Mouse (Mus musculus): ENCODE measurements around the gene Zfp292. TPM values are rescaled to one million over a fixed set of nuclear protein-coding genes. Genes with fewer than 3 reads are reported as not detected.
"Not testable (repeated sequence)": the region's sequence is repeated elsewhere in the genome, so short reads cannot be mapped to it uniquely, and the experiment has no call there.

Gene Zfp292
- total RNA-seq (2012; rRNA removed): 25.3 and 31.8 TPM in 2 replicates

DNA sequence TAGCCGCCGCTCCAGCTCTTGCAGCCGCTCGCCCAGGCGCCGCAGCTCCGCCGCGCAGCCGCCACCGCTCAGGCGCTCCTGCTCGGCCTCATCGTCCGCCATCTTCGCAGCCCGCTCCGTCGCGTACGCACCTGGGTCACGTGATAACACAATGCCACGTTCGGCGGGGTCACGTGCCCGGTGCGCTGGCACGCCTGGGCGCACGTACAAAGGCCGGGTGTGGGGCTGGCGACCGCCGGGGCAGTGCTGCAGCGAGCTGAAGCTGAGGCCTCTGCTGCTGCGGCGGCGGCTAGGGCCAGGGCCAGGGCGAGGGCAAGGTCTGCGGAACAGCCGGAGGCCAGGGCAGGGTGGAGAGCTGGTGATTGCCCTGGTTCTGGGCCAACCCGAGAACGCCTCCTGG is at the start of gene Zfp292:
Gene Zfp292, minus strand, starts transcription at position 143 of the 400 bp plus-strand sequence.
- DNase-seq (ENCODE audit: low read depth, low spot score): peak; percentile 79
- in situ Hi-C loops (cut with MboI; ENCODE audit: low sequenced_read_pairs in 2 of 2, unreplicated experiment in 2 of 2): no loop called here

GRCm38 (mm10) chr4:34928386-34928785 is 45.6 kb upstream of the Zfp292 start:
- H3K4me3 ChIP-seq (ENCODE audit: insufficient read depth in 1 of 2, low read depth in 1 of 2, low read length in 2 of 2, poor library complexity in 1 of 2, severe bottlenecking in 1 of 2); H3K4me1 ChIP-seq (ENCODE audit: control insufficient read depth in 2 of 2, insufficient read depth in 2 of 2, low read length in 2 of 2, poor library complexity in 1 of 2); H3K9me3 ChIP-seq (ENCODE audit: control insufficient read depth, insufficient read depth, low read depth, low read length); H3K9ac ChIP-seq (ENCODE audit: insufficient read depth, low read depth, low read length, poor library complexity, severe bottlenecking); DNase-seq (ENCODE audit: low read depth, low spot score); H3K36me3 ChIP-seq (ENCODE audit: control insufficient read depth, insufficient read depth, low read length, poor library complexity, severe bottlenecking); in situ Hi-C loops (cut with MboI; ENCODE audit: low sequenced_read_pairs in 2 of 2, unreplicated experiment in 2 of 2); H3K27ac ChIP-seq (ENCODE audit: insufficient read depth, low read depth, low read length, poor library complexity, severe bottlenecking): not testable (repeated sequence)

More for the DNA sequence above, at the start of gene Zfp292:
- H3K27ac ChIP-seq (ENCODE audit: insufficient read depth, low read depth, low read length, poor library complexity, severe bottlenecking): peak within 1 kb of the TSS; percentile 97
- TF ChIP-seq ZNF384 (IDR thresholded peaks at IDR 0.05; ENCODE audit: low read depth, low read length) (no peak), CHD2 (IDR thresholded peaks at IDR 0.05; ENCODE audit: low read depth, low read length) (no peak), MAFK (IDR thresholded peaks at IDR 0.05; ENCODE audit: insufficient read depth, low read depth, low read length) (no peak), HCFC1 (IDR thresholded peaks at IDR 0.05; ENCODE audit: borderline replicate concordance, insufficient read depth, low read length) (peak; percentile 75; the same call in 1 of the 2 replicates), ZC3H11A (IDR thresholded peaks at IDR 0.05; ENCODE audit: borderline replicate concordance, low read depth, low read length) (no peak)
- H3K4me3 ChIP-seq (ENCODE audit: insufficient read depth in 1 of 2, low read depth in 1 of 2, low read length in 2 of 2, poor library complexity in 1 of 2, severe bottlenecking in 1 of 2): peak within 1 kb of the TSS; percentile 72 to 83
- peaks cover 2% of the 10 kb centered on the region; the same call in 1 of the 2 replicates for H3K36me3 ChIP-seq (ENCODE audit: control insufficient read depth, insufficient read depth, low read length, poor library complexity, severe bottlenecking)
- peaks cover 6 to 8% of the 10 kb centered on the region in 2 experiments for H3K4me1 ChIP-seq (ENCODE audit: control insufficient read depth in 2 of 2, insufficient read depth in 2 of 2, low read length in 2 of 2, poor library complexity in 1 of 2)
- peak within 1 kb of the TSS; percentile 94 for H3K9ac ChIP-seq (ENCODE audit: insufficient read depth, low read depth, low read length, poor library complexity, severe bottlenecking)
- H3K9me3 ChIP-seq (ENCODE audit: control insufficient read depth, insufficient read depth, low read depth, low read length): no peaks in the 10 kb centered on the region

DNA sequence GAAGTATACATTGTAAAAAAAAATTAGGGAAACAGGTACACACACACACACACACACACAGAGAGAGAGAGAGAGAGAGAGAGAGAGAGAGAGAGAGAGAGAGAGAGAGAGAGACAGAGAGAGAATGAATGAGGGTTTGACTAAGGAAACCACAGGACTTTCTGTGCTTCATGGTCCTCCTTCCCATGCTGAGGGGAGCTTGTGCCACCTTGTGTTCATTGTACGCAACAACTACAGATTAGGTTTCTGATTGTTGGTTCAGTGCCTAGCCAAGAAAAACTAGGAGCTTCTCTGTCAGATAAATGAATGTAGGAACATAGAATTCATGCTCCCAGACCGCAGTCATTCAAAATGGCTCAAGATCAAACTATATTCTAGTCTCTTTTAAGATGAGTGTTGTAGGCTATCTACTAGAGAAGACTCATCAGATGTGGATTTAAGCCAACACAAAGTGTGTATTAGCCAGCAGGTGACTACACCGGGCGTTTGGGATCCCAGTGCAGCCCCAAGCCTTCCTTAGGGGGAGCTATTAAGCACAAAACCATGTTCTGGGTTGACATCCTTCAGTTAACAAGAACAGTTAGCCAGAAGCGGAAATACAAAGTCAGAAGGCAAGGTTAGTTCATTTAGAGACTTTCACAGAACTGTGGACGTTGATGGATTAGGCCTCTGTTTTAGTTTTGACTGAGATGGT is 39.6 kb upstream of the Zfp292 start:
- peak; percentile 58 for DNase-seq (ENCODE audit: low read depth, low spot score)
- Histone ChIP-seq H3K36me3 (ENCODE audit: control insufficient read depth, insufficient read depth, low read length, poor library complexity, severe bottlenecking) (no peaks in the 10 kb centered on the region), H3K27ac (ENCODE audit: insufficient read depth, low read depth, low read length, poor library complexity, severe bottlenecking) (no peak overlapping the region), H3K9ac (ENCODE audit: insufficient read depth, low read depth, low read length, poor library complexity, severe bottlenecking) (no peak overlapping the region), H3K4me1 (ENCODE audit: control insufficient read depth in 2 of 2, insufficient read depth in 2 of 2, low read length in 2 of 2, poor library complexity in 1 of 2) (no peaks in the 10 kb centered on the region; a peak in 1 of 4 replicates), H3K4me3 (ENCODE audit: insufficient read depth in 1 of 2, low read depth in 1 of 2, low read length in 2 of 2, poor library complexity in 1 of 2, severe bottlenecking in 1 of 2) (no peak overlapping the region), H3K9me3 (ENCODE audit: control insufficient read depth, insufficient read depth, low read depth, low read length) (no peaks in the 10 kb centered on the region)
- in situ Hi-C loops (cut with MboI; ENCODE audit: low sequenced_read_pairs in 2 of 2, unreplicated experiment in 2 of 2): no loop called here
- TF ChIP-seq HCFC1 (IDR thresholded peaks at IDR 0.05; ENCODE audit: borderline replicate concordance, insufficient read depth, low read length) (no peak), MAFK (IDR thresholded peaks at IDR 0.05; ENCODE audit: insufficient read depth, low read depth, low read length) (no peak), ZC3H11A (IDR thresholded peaks at IDR 0.05; ENCODE audit: borderline replicate concordance, low read depth, low read length) (peak; percentile 92)

GRCm38 (mm10) chr4:34917400-34917799 is 34.6 kb upstream of the Zfp292 start:
- Histone ChIP-seq H3K4me1 (ENCODE audit: control insufficient read depth in 2 of 2, insufficient read depth in 2 of 2, low read length in 2 of 2, poor library complexity in 1 of 2) (peaks cover 0 to 2% of the 10 kb centered on the region in 2 experiments; a peak in 2 of 4 replicates), H3K9ac (ENCODE audit: insufficient read depth, low read depth, low read length, poor library complexity, severe bottlenecking) (no peak overlapping the region), H3K9me3 (ENCODE audit: control insufficient read depth, insufficient read depth, low read depth, low read length) (no peaks in the 10 kb centered on the region), H3K27ac (ENCODE audit: insufficient read depth, low read depth, low read length, poor library complexity, severe bottlenecking) (no peak overlapping the region), H3K4me3 (ENCODE audit: insufficient read depth in 1 of 2, low read depth in 1 of 2, low read length in 2 of 2, poor library complexity in 1 of 2, severe bottlenecking in 1 of 2) (no peak overlapping the region), H3K36me3 (ENCODE audit: control insufficient read depth, insufficient read depth, low read length, poor library complexity, severe bottlenecking) (no peaks in the 10 kb centered on the region)
- TF ChIP-seq ZNF384 (IDR thresholded peaks at IDR 0.05; ENCODE audit: low read depth, low read length) (no peak), HCFC1 (IDR thresholded peaks at IDR 0.05; ENCODE audit: borderline replicate concordance, insufficient read depth, low read length) (no peak), MAFK (IDR thresholded peaks at IDR 0.05; ENCODE audit: insufficient read depth, low read depth, low read length) (no peak), CHD2 (IDR thresholded peaks at IDR 0.05; ENCODE audit: low read depth, low read length) (no peak), ZC3H11A (IDR thresholded peaks at IDR 0.05; ENCODE audit: borderline replicate concordance, low read depth, low read length) (no peak)
- DNase-seq (ENCODE audit: low read depth, low spot score): no peak
- in situ Hi-C loops (cut with MboI; ENCODE audit: low sequenced_read_pairs in 2 of 2, unreplicated experiment in 2 of 2): no loop called here

- no peak for TF ChIP-seq CHD2 (IDR thresholded peaks at IDR 0.05; ENCODE audit: low read depth, low read length)
- no peak for TF ChIP-seq HCFC1 (IDR thresholded peaks at IDR 0.05; ENCODE audit: borderline replicate concordance, insufficient read depth, low read length)
- TF ChIP-seq ZNF384 (IDR thresholded peaks at IDR 0.05; ENCODE audit: low read depth, low read length): no peak
- no peak for TF ChIP-seq MAFK (IDR thresholded peaks at IDR 0.05; ENCODE audit: insufficient read depth, low read depth, low read length)
- TF ChIP-seq ZC3H11A (IDR thresholded peaks at IDR 0.05; ENCODE audit: borderline replicate concordance, low read depth, low read length): no peak
- no peaks in the 10 kb centered on the region for H3K9me3 ChIP-seq (ENCODE audit: control insufficient read depth, insufficient read depth, low read depth, low read length)
- peak overlapping the region; percentile 86; the same call in 1 of the 2 replicates for H3K27ac ChIP-seq (ENCODE audit: insufficient read depth, low read depth, low read length, poor library complexity, severe bottlenecking)
Observed at GRCm38 (mm10) chr4:34912171-34912570, 29.4 kb upstream of the Zfp292 start.

More at GRCm38 (mm10) chr4:34912171-34912570, 29.4 kb upstream of the Zfp292 start:
- Histone ChIP-seq H3K4me1 (ENCODE audit: control insufficient read depth in 2 of 2, insufficient read depth in 2 of 2, low read length in 2 of 2, poor library complexity in 1 of 2) (peaks cover 11 to 14% of the 10 kb centered on the region in 2 experiments; a peak in 3 of 4 replicates), H3K4me3 (ENCODE audit: insufficient read depth in 1 of 2, low read depth in 1 of 2, low read length in 2 of 2, poor library complexity in 1 of 2, severe bottlenecking in 1 of 2) (no peak overlapping the region), H3K36me3 (ENCODE audit: control insufficient read depth, insufficient read depth, low read length, poor library complexity, severe bottlenecking) (no peaks in the 10 kb centered on the region), H3K9ac (ENCODE audit: insufficient read depth, low read depth, low read length, poor library complexity, severe bottlenecking) (no peak overlapping the region)
- no peak for DNase-seq (ENCODE audit: low read depth, low spot score)
- in situ Hi-C loops (cut with MboI; ENCODE audit: low sequenced_read_pairs in 2 of 2, unreplicated experiment in 2 of 2): no loop called here
